Mouse (Mus musculus) left cerebral cortex, adult 11 months (tissue): Measurements from ENCODE around the gene Aven.

Experiments
- DNase-seq: peaks from one replicate; pipeline ENCODE4 v3.0.0; 2022; ENCODE audit warnings: low spot score

The Aven gene

GRCm38 (mm10) chr2:112557453-112557852 lies 64.7 kb downstream of the Aven start:
- no peak for DNase-seq

- DNase-seq: no peak
These were observed 68.8 kb downstream of the Aven start for GRCm38 (mm10) chr2:112561549-112561948.

- no peak for DNase-seq
These were observed 72.3 kb downstream of the Aven start for GRCm38 (mm10) chr2:112565060-112565459.

- DNase-seq: no peak
These were observed 73.7 kb downstream of the Aven start for GRCm38 (mm10) chr2:112566290-112567085.

GRCm38 (mm10) chr2:112567786-112568185 lies 75.0 kb downstream of the Aven start:
- no peak for DNase-seq

GRCm38 (mm10) chr2:112590985-112591384 lies 98.2 kb downstream of the Aven start:
- no peak for DNase-seq

- peak; percentile 39 for DNase-seq
These were observed 98.7 kb downstream of the Aven start for GRCm38 (mm10) chr2:112591451-112591871.

GRCm38 (mm10) chr2:112593322-112593721 lies 100.6 kb downstream of the Aven start:
- DNase-seq: no peak

GRCm38 (mm10) chr2:112593781-112594180 lies 101.0 kb downstream of the Aven start:
- DNase-seq: no peak

- no peak for DNase-seq
These were observed 103.0 kb downstream of the Aven start for GRCm38 (mm10) chr2:112595807-112596206.

GRCm38 (mm10) chr2:112596415-112596814 lies 103.7 kb downstream of the Aven start:
- DNase-seq: no peak

- DNase-seq: no peak
These were observed 104.3 kb downstream of the Aven start for GRCm38 (mm10) chr2:112597064-112597463.

- no peak for DNase-seq
These were observed 107.5 kb downstream of the Aven start for GRCm38 (mm10) chr2:112600222-112600621.

- no peak for DNase-seq
These were observed 109.7 kb downstream of the Aven start for GRCm38 (mm10) chr2:112602487-112602886.

- no peak for DNase-seq
These were observed 113.8 kb downstream of the Aven start for GRCm38 (mm10) chr2:112606536-112606935.

GRCm38 (mm10) chr2:112612628-112613027 lies 119.9 kb downstream of the Aven start:
- no peak for DNase-seq

GRCm38 (mm10) chr2:112614375-112614774 lies 121.6 kb downstream of the Aven start:
- no peak for DNase-seq

- no peak for DNase-seq
These were observed 124.4 kb downstream of the Aven start for GRCm38 (mm10) chr2:112617206-112617605.

GRCm38 (mm10) chr2:112625156-112625555 lies 132.4 kb downstream of the Aven start:
- DNase-seq: no peak

GRCm38 (mm10) chr2:112630669-112631068 lies 137.9 kb downstream of the Aven start:
- no peak for DNase-seq

- DNase-seq: peak; percentile 14
These were observed 139.8 kb downstream of the Aven start for GRCm38 (mm10) chr2:112632536-112632935.

GRCm38 (mm10) chr2:112637206-112637605 lies 144.4 kb downstream of the Aven start:
- DNase-seq: no peak

- no peak for DNase-seq
These were observed 161.1 kb downstream of the Aven start for GRCm38 (mm10) chr2:112653836-112654235.

- DNase-seq: no peak
These were observed 163.4 kb downstream of the Aven start for GRCm38 (mm10) chr2:112656131-112656530.
